Mouse (Mus musculus) lung, postnatal 36 days (tissue): ENCODE data around the gene Cacna1c.
A peak's percentile ranks its signal among the peaks of the same experiment; 100 is the strongest.

ENCODE experiments used
- DNase-seq: peaks from one replicate; pipeline ENCODE4 v3.0.0; 2022; ENCODE audit warnings: mixed read lengths

Cacna1c gene

GRCm38 (mm10) chr6:118999329-118999875 is 196.8 kb downstream of the Cacna1c start:
- peak; percentile 58 for DNase-seq

GRCm38 (mm10) chr6:118997397-118997796 is 198.8 kb downstream of the Cacna1c start:
- DNase-seq, result no peak

- DNase-seq, result no peak
These were observed 201.8 kb downstream of the Cacna1c start for GRCm38 (mm10) chr6:118994272-118995061.

- peak; percentile 49 for DNase-seq
These were observed 203.8 kb downstream of the Cacna1c start for GRCm38 (mm10) chr6:118992391-118992790.

- no peak for DNase-seq
These were observed 206.0 kb downstream of the Cacna1c start for GRCm38 (mm10) chr6:118989999-118990776.

- DNase-seq, result peak; percentile 70
These were observed 211.9 kb downstream of the Cacna1c start for GRCm38 (mm10) chr6:118984181-118984901.

GRCm38 (mm10) chr6:118983471-118984040 is 212.7 kb downstream of the Cacna1c start:
- DNase-seq, result no peak

GRCm38 (mm10) chr6:118980265-118980664 is 216.0 kb downstream of the Cacna1c start:
- peak; percentile 38 for DNase-seq

GRCm38 (mm10) chr6:118977443-118978271 is 218.6 kb downstream of the Cacna1c start:
- no peak for DNase-seq

- DNase-seq, result no peak
These were observed 219.6 kb downstream of the Cacna1c start for GRCm38 (mm10) chr6:118976617-118977016.

GRCm38 (mm10) chr6:118971844-118972531 is 224.2 kb downstream of the Cacna1c start:
- no peak for DNase-seq

GRCm38 (mm10) chr6:118968776-118969175 is 227.4 kb downstream of the Cacna1c start:
- no peak for DNase-seq

GRCm38 (mm10) chr6:118966904-118967303 is 229.3 kb downstream of the Cacna1c start:
- DNase-seq, result no peak

GRCm38 (mm10) chr6:118965577-118965976 is 230.6 kb downstream of the Cacna1c start:
- no peak for DNase-seq

GRCm38 (mm10) chr6:118963806-118964205 is 232.4 kb downstream of the Cacna1c start:
- DNase-seq, result peak; percentile 48

GRCm38 (mm10) chr6:118963283-118963682 is 232.9 kb downstream of the Cacna1c start:
- peak; percentile 71 for DNase-seq

GRCm38 (mm10) chr6:118958529-118958928 is 237.7 kb downstream of the Cacna1c start:
- DNase-seq, result no peak

- DNase-seq, result no peak
These were observed 240.0 kb downstream of the Cacna1c start for GRCm38 (mm10) chr6:118956234-118956633.

- peak; percentile 51 for DNase-seq
These were observed 240.4 kb downstream of the Cacna1c start for GRCm38 (mm10) chr6:118955777-118956176.

- peak; percentile 32 for DNase-seq
These were observed 241.1 kb downstream of the Cacna1c start for GRCm38 (mm10) chr6:118954988-118955554.

GRCm38 (mm10) chr6:118952377-118952776 is 243.8 kb downstream of the Cacna1c start:
- DNase-seq, result no peak
